Mouse (Mus musculus): ENCODE measurements around the gene Ankrd37. TPM values are rescaled to one million over a fixed set of nuclear protein-coding genes. Genes with fewer than 3 reads are reported as not detected.

Ankrd37 gene
- 4.9 and 5.7 TPM in 2 replicates for polyA plus RNA-seq (2015; fragmentation: Nextera tagmentation; extraction: Ambion mirVana)

DNA sequence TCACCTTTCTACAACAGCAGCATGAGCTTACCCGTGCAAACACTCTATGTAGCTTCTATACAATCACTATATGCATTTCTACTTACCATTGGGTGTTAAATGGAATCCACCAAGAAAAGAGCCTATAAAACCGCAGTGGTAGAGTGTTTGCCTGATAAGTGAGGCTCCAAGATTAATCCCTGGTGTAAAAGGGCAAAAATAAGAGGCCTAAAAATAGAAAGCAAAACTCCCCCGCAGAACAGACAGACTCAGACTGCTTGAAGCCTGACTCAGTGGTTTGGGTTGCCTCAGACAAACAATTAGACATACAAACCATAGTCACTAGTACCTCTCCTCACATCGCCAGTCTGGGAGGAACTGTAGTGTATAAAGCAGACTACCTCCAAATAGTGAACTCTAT lies at the start of gene Ankrd37:
Gene Ankrd37, minus strand, starts transcription at position 112 of the 400 bp plus-strand sequence.
- 37% methylated on average over 4 of the region's 4 CpGs for WGBS (ENCODE audit: insufficient replicate concordance)
- H3K27me3 ChIP-seq: no peaks in the 10 kb centered on the region
- no peak within 1 kb of the TSS for H3K4me3 ChIP-seq (replicated peaks)
- no peak within 1 kb of the TSS for H3K9ac ChIP-seq
- no peaks in the 10 kb centered on the region for H3K36me3 ChIP-seq (replicated peaks)
- H3K4me1 ChIP-seq (replicated peaks): peaks cover 1% of the 10 kb centered on the region
- ATAC-seq (ENCODE audit: insufficient read depth): no peak
- no peaks in the 10 kb centered on the region for H3K9me3 ChIP-seq (replicated peaks)
- no peak within 1 kb of the TSS for H3K4me2 ChIP-seq
- H3K27ac ChIP-seq (replicated peaks): no peak within 1 kb of the TSS

DNA sequence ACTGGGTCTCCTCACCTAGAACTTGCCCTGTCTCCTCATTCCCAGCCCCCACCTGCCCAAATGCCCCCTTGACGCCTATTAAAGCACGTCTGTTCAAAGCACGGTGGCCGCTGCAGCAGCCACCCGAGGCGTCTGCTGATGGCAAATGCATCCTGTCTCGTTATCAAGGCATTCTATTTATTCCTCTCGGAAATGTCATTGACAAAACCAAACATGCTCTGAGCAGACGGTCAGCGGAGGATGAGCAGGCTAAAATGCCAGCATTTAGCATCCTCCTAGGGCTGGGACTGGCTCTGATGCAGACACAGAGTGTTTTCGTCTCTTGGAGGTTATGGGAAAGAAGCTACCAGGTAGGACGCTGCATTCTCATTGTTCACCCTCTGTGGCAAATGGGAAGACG lies 34.8 kb upstream of the Ankrd37 start:
- H3K9ac ChIP-seq: no peak overlapping the region
- no peak for ATAC-seq (ENCODE audit: insufficient read depth)
- WGBS (ENCODE audit: insufficient replicate concordance): 73% methylated on average over 13 of the region's 13 CpGs
- no peaks in the 10 kb centered on the region for H3K27me3 ChIP-seq
- no peak overlapping the region for H3K4me2 ChIP-seq
- no peak overlapping the region for H3K4me3 ChIP-seq (replicated peaks)
- peaks cover 13% of the 10 kb centered on the region for H3K36me3 ChIP-seq (replicated peaks)
- H3K9me3 ChIP-seq (replicated peaks): no peaks in the 10 kb centered on the region
- H3K4me1 ChIP-seq (replicated peaks): no peaks in the 10 kb centered on the region
- H3K27ac ChIP-seq (replicated peaks): no peak overlapping the region

DNA sequence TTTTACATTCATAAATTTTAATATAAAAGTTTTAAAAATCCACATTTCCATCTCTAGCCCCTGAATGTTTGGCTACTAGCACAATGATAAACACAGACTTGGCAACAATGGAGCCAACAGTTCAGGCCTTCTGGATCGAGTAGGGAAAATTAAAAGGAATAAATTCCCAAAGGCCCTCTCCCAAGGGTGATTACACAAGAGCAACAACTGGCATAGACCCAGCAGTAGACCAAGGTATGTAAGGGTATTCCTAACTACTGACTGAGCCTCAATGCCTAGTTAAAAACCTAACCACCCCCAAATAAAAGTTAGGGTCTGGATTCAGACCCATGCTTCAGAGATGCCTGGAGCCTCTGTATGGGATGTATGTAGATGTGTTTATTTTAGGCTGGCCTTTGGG lies 34.2 kb upstream of the Ankrd37 start:
- no peaks in the 10 kb centered on the region for H3K27me3 ChIP-seq
- no peaks in the 10 kb centered on the region for H3K9me3 ChIP-seq (replicated peaks)
- peaks cover 14% of the 10 kb centered on the region for H3K36me3 ChIP-seq (replicated peaks)
- no peaks in the 10 kb centered on the region for H3K4me1 ChIP-seq (replicated peaks)
- no peak for ATAC-seq (ENCODE audit: insufficient read depth)
- H3K4me2 ChIP-seq: no peak overlapping the region
- 51% methylated on average over 1 of the region's 1 CpGs for WGBS (ENCODE audit: insufficient replicate concordance)
- H3K27ac ChIP-seq (replicated peaks): no peak overlapping the region
- no peak overlapping the region for H3K9ac ChIP-seq
- no peak overlapping the region for H3K4me3 ChIP-seq (replicated peaks)

DNA sequence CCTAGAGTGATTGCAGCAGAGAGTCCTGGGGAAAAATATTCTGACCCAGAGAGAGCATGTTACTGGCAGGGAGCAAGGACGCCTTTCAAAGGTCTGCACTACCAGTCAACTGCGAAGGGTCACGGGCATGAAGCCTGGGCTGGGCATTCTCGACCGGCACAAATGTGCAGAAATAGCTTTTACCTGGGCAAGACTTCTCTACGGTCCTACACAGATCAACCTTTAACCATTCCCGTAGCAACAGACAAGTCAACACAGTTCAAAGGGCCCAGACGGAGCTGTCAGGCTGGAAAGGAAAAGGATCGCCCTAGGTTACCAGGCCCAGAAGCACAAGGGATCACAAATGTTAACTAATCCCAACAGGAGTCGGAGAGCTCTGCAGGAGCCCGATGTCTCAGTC lies 30.7 kb upstream of the Ankrd37 start:
- WGBS (ENCODE audit: insufficient replicate concordance): 70% methylated on average over 11 of the region's 11 CpGs
- Histone ChIP-seq H3K27me3 (no peaks in the 10 kb centered on the region), H3K9me3 (replicated peaks) (no peaks in the 10 kb centered on the region), H3K9ac (no peak overlapping the region), H3K4me3 (replicated peaks) (no peak overlapping the region), H3K4me2 (no peak overlapping the region), H3K4me1 (replicated peaks) (no peaks in the 10 kb centered on the region), H3K27ac (replicated peaks) (no peak overlapping the region), H3K36me3 (replicated peaks) (peaks cover 8% of the 10 kb centered on the region)
- no peak for ATAC-seq (ENCODE audit: insufficient read depth)

DNA sequence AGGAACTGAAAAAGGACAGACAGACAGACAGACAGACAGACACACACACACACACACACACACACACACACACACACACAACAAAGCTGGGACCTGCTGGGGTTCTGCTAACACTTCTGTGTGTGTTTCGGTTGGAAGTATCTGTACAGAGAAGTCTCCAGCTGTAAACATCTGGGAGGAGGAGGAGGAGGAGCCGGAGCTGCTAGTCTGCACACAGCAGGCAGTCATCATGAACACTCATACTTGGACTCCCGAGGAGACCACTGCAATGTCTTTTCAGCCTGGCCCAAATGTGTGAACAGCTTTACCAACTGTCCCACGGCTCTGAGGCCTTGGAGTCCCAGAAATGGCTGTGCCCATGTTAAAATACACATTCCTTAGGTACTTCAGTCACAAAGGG lies 18.9 kb upstream of the Ankrd37 start:
- ATAC-seq (ENCODE audit: insufficient read depth): no peak
- no peaks in the 10 kb centered on the region for H3K4me1 ChIP-seq (replicated peaks)
- no peak overlapping the region for H3K4me2 ChIP-seq
- no peak overlapping the region for H3K9ac ChIP-seq
- no peak overlapping the region for H3K27ac ChIP-seq (replicated peaks)
- no peaks in the 10 kb centered on the region for H3K36me3 ChIP-seq (replicated peaks)
- WGBS (ENCODE audit: insufficient replicate concordance): 59% methylated on average over 4 of the region's 4 CpGs
- no peaks in the 10 kb centered on the region for H3K27me3 ChIP-seq
- no peaks in the 10 kb centered on the region for H3K9me3 ChIP-seq (replicated peaks)
- H3K4me3 ChIP-seq (replicated peaks): no peak overlapping the region

DNA sequence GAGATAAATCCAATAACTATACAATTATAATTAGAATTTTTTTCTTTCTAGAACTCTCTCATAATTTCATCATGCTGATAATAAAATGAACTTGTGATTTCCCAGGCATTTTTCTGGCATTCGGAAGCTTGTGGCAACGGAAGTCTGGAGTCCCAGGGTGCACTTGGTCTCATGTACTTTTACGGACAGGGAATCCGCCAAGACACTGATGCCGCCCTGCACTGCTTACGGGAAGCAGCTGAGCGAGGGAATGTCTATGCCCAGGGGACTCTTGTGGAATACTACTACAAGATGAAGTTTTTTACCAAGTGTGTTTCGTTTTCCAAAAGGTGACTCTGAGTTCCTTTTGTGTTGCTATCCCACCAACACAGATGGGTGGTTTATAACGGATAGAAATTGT lies 17.3 kb upstream of the Ankrd37 start:
- WGBS (ENCODE audit: insufficient replicate concordance): 77% methylated on average over 9 of the region's 9 CpGs
- no peak overlapping the region for H3K9ac ChIP-seq
- no peaks in the 10 kb centered on the region for H3K4me1 ChIP-seq (replicated peaks)
- ATAC-seq (ENCODE audit: insufficient read depth): no peak
- no peak overlapping the region for H3K4me3 ChIP-seq (replicated peaks)
- no peak overlapping the region for H3K4me2 ChIP-seq
- H3K27me3 ChIP-seq: no peaks in the 10 kb centered on the region
- H3K36me3 ChIP-seq (replicated peaks): no peaks in the 10 kb centered on the region
- no peak overlapping the region for H3K27ac ChIP-seq (replicated peaks)
- H3K9me3 ChIP-seq (replicated peaks): no peaks in the 10 kb centered on the region

DNA sequence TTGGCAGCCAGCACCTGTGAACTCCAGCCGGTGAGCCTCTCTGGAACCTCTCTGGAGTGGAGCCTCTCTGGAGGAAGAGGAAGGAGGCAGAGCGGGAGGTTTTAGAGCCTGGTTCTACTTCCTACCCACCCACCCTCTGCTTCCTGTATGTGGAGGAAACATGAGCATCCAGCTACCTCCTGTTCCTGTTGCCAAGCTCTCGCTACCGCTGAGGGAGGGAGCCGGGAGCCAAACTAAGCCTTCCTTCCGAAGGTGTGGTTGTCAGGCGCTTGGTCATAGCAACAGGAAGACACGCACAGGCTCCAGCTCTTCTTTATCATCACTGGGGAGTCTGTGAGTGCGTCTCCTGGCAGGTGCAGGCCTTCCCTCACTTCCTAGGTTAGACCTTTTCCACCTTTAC lies 16.7 kb upstream of the Ankrd37 start:
- H3K27me3 ChIP-seq: no peaks in the 10 kb centered on the region
- H3K9me3 ChIP-seq (replicated peaks): no peaks in the 10 kb centered on the region
- ATAC-seq (ENCODE audit: insufficient read depth): no peak
- H3K9ac ChIP-seq: no peak overlapping the region
- no peaks in the 10 kb centered on the region for H3K36me3 ChIP-seq (replicated peaks)
- H3K4me1 ChIP-seq (replicated peaks): no peaks in the 10 kb centered on the region
- H3K4me2 ChIP-seq: no peak overlapping the region
- no peak overlapping the region for H3K27ac ChIP-seq (replicated peaks)
- H3K4me3 ChIP-seq (replicated peaks): no peak overlapping the region
- 63% methylated on average over 9 of the region's 9 CpGs for WGBS (ENCODE audit: insufficient replicate concordance)

DNA sequence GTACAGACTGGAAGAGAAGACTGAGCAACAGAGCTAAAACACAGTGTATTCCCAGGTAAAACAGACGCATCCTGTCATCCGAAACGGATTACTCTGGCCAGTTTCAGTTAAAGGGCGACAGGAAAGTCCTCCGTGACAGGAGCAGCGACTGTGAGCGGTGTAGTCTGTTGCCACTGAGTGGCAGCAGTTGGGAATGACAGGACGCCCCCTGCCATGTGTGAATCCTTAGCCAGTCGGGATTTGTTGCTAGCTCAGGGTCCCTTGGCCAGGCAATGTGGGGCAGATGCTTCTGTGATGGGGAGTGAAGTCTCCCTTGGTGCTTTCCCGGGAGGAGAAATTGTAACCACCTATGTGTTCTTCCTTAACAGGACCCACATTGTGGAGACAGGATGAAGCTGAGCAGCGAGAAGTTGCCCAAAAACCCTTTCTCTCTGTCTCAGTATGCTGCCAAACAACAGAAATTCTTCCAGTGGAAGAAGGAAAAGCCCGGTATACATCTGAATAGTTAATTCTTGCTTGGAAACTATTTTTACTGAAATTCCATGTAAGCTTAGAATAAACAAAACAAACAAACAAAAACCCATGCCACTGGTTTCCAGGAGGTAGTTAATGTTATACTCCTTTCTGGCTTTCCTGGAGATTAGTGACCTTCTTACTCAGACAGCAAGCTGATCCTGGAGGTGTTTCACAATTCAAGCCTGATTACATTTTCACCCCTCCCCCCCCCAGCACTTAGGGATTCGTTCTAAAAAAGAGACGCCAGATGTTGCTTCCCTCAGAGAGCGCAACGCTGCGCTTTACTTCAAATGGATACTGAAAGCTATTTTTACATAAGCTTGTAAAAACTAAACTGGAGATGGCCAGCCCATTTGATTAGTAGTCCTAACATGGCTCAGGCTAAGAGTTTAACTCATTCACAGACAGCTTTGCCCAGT lies 5.5 kb upstream of the Ankrd37 start:
- Histone ChIP-seq H3K4me1 (replicated peaks) (no peaks in the 10 kb centered on the region), H3K9me3 (replicated peaks) (no peaks in the 10 kb centered on the region), H3K4me2 (peak overlapping the region; percentile 38), H3K4me3 (replicated peaks) (no peak overlapping the region), H3K36me3 (replicated peaks) (no peaks in the 10 kb centered on the region), H3K27me3 (no peaks in the 10 kb centered on the region), H3K9ac (no peak overlapping the region), H3K27ac (replicated peaks) (no peak overlapping the region)
- ATAC-seq (ENCODE audit: insufficient read depth): no peak
- 22% methylated on average over 17 of the region's 17 CpGs for WGBS (ENCODE audit: insufficient replicate concordance)

DNA sequence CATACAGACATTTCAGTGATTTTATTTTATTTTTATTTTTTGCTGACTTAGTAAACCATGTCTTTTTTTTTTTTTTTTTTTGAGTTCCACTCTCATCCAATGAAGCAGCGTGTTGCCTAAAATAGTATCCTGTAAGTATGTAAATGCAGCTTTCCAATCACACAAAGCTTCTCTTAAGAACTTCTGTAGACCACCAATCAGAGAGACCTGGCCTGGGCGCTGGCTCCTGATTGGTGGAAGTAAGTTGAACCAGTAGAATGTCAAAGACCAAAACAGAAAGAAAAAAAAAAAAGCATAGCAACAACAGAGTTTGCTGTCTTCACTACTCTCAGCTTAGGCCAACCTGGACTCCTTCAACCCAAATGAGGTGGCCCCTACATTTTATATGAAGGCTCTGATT lies 4.8 kb upstream of the Ankrd37 start:
- Histone ChIP-seq H3K9me3 (replicated peaks) (no peaks in the 10 kb centered on the region), H3K4me2 (peak overlapping the region; percentile 38)

DNA sequence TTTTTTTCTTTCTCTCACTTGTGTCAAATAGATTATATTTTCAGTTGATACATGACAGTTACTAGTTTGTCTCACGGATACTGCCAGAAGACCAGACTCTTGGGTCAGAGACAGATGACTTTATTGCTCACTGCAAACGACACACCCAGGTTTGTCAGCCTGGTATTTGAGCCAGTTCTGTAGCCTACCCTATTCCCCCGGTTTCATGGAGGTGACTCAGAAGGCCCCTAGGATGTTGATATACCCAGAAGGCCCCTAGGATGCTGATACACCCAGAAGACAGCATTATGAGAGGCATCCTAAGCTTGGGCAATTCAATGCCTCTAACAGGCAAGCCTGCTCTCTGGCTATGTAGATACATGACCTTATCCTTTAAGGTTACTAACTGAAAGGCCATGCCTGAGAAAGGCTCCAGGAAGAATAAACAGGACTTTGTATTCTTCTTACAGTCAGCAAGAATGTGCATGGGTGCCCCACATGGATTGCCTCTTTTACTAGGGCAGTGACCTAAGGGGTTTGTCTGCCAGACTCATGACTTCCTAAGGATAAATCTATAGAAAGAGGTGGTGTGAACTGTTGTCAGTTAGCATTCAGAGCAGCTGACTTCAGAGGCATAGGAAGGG lies 1.7 kb upstream of the Ankrd37 start:
- Histone ChIP-seq H3K27me3 (no peaks in the 10 kb centered on the region), H3K9ac (no peak overlapping the region), H3K9me3 (replicated peaks) (no peaks in the 10 kb centered on the region), H3K4me1 (replicated peaks) (no peaks in the 10 kb centered on the region), H3K27ac (replicated peaks) (no peak overlapping the region), H3K4me2 (no peak overlapping the region), H3K36me3 (replicated peaks) (no peaks in the 10 kb centered on the region), H3K4me3 (replicated peaks) (no peak overlapping the region)
- WGBS (ENCODE audit: insufficient replicate concordance): 48% methylated on average over 3 of the region's 3 CpGs
- ATAC-seq (ENCODE audit: insufficient read depth): no peak

More for the DNA sequence above, 4.8 kb upstream of the Ankrd37 start:
- Histone ChIP-seq H3K27me3 (no peaks in the 10 kb centered on the region), H3K4me1 (replicated peaks) (no peaks in the 10 kb centered on the region), H3K27ac (replicated peaks) (no peak overlapping the region), H3K9ac (no peak overlapping the region), H3K36me3 (replicated peaks) (no peaks in the 10 kb centered on the region), H3K4me3 (replicated peaks) (no peak overlapping the region)
- ATAC-seq (ENCODE audit: insufficient read depth): no peak
- 48% methylated on average over 2 of the region's 2 CpGs for WGBS (ENCODE audit: insufficient replicate concordance)

DNA sequence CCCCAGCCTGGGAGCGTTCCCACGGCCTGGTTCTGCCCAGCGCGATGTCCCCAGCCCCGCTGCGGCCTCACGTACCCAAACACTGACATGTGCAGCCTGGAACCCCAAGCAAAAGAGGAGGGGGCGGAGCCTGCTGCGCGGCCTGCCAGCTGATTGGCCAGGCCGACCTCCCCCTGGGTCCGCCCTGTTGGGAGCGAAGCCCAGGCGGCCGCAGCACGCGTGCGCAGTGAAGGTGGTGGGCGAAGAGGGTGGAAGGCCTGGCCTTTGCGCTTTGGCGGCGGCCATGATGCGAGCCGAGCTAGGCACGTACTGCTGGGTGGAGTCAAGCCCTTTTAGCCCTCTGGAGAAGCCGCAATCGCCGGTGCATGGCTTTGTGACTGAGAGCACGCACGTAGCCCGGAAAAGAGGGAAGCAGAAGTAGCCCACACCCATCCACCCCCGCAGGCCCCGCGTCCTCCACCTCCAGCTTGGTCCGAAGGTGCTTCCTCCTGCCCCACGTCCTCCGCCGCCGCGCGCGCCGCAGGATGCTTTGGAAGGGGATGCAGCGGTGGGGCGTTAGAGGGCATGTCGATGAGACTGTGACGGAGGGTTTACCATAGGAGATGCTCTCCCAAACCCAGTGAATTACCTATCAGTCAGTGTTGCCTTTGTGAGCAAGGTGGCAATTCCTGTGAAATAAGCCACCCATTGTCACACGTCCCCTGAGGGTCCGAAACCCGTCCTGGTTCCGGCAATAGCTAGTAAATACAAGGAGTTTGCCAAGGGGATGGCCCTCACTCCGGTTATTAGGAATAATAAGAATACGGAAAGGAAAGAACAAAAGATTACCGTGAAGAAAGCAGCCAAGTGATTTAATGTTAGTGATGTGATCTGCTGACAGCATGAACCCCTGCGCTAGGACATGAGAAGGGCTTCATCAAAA lies 5.5 kb downstream of the Ankrd37 start:
- Histone ChIP-seq H3K27me3 (no peaks in the 10 kb centered on the region), H3K36me3 (replicated peaks) (peaks cover 24% of the 10 kb centered on the region), H3K27ac (replicated peaks) (peak overlapping the region; percentile 86), H3K9me3 (replicated peaks) (no peaks in the 10 kb centered on the region), H3K9ac (peak overlapping the region; percentile 71), H3K4me2 (peak overlapping the region; percentile 92), H3K4me1 (replicated peaks) (peaks cover 14% of the 10 kb centered on the region), H3K4me3 (replicated peaks) (peak overlapping the region; percentile 69)
- WGBS (ENCODE audit: insufficient replicate concordance): 6% methylated on average over 55 of the region's 55 CpGs
- ATAC-seq (ENCODE audit: insufficient read depth): peak; percentile 98

Measured in liver, embryonic 15.5 days (tissue).